Mouse (Mus musculus): Measurements from ENCODE around the gene Antxr1.
A peak's percentile ranks its signal among the peaks of the same experiment; 100 is the strongest.

The Antxr1 gene

GRCm38 (mm10) chr6:87248226-87248834, 87.3 kb downstream of the Antxr1 start:
- DNase-seq (ENCODE audit: low spot score): no peak

DNA sequence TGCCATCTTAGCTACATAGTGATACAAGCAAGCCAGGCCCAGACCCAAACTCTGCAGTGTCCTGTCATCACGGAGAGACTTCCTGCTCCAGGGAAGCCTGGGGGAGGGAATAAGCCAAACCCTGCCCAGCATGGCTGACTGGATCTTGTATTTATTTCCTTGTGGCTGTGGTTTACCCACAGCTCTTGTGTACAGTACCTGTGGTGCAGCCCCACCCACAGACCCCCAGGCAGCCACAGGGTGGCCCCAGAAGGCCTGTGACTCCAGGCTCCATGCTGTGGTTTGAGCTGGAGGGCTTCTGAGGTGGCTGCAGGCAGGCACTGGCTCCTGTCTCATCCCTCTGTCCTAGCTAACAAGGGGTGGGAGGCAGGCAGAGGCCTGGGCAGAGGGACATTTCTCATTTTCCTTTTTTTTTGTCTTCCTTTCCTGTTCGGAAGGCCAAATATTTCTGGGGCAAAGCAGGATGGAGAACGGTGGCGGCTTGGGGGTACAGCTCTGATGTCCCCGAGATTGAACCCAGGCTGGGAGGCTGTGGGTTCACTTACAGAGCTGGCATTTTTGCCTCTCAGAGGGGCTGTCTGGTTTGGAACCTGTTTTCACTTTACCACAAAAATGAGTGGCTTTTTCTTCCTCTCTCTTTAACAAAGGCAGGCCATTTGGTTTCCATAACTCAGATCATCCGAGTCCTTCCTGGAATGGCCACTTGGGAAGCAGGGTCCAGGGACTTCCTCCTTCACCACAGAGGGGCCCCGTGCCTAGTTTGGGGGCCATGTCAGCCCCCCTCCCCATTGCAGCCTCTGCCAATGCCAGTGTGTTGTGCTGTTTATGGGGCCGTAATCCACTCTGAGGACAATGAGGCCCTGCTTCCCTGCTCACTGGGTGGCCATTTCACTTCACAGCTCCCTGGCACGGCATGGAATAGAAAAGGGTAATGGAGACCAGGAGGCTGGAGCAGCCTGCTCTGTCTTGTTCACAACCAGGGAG, 91.2 kb downstream of the Antxr1 start:
- no peak for DNase-seq (ENCODE audit: low spot score)

GRCm38 (mm10) chr6:87237260-87237659, 98.4 kb downstream of the Antxr1 start:
- DNase-seq (ENCODE audit: low spot score): no peak

- no peak for DNase-seq (ENCODE audit: low spot score)
These were observed 99.6 kb downstream of the Antxr1 start for GRCm38 (mm10) chr6:87236061-87236460.

GRCm38 (mm10) chr6:87233111-87233510, 102.5 kb downstream of the Antxr1 start:
- DNase-seq (ENCODE audit: low spot score): no peak

- no peak for DNase-seq (ENCODE audit: low spot score)
These were observed 105.6 kb downstream of the Antxr1 start for GRCm38 (mm10) chr6:87230041-87230440.

DNA sequence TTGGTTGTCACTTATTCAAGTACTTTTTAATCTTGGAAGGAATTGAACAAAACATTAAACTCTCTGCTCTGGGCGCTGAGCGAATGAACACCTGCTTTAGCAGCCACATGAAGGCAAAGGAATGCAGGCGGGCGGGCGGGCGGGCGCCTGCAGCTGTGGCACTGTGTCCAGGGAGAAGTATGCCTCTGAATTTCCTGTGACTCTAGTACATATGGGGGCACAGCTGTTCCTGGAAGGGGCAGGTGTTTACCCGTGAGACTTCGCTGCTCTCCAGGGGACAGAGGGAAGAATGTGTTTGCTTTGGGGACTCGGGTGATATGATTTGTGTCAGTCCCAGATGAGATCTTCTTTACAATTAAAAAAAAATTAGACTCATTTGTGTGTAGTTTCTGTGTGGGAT, 107.7 kb downstream of the Antxr1 start:
- no peak for DNase-seq (ENCODE audit: low spot score)

GRCm38 (mm10) chr6:87226315-87226714, 109.3 kb downstream of the Antxr1 start:
- no peak for DNase-seq (ENCODE audit: low spot score)

GRCm38 (mm10) chr6:87225286-87225685, 110.3 kb downstream of the Antxr1 start:
- no peak for DNase-seq (ENCODE audit: low spot score)

- DNase-seq (ENCODE audit: low spot score): no peak
These were observed 112.6 kb downstream of the Antxr1 start for GRCm38 (mm10) chr6:87222854-87223631.

- DNase-seq (ENCODE audit: low spot score): no peak
These were observed 116.3 kb downstream of the Antxr1 start for GRCm38 (mm10) chr6:87219061-87219992.

- DNase-seq (ENCODE audit: low spot score): no peak
These were observed 119.5 kb downstream of the Antxr1 start for GRCm38 (mm10) chr6:87216114-87216591.

GRCm38 (mm10) chr6:87213262-87213661, 122.4 kb downstream of the Antxr1 start:
- DNase-seq (ENCODE audit: low spot score): no peak

GRCm38 (mm10) chr6:87211551-87211950, 124.1 kb downstream of the Antxr1 start:
- DNase-seq (ENCODE audit: low spot score): no peak

- peak; percentile 45 for DNase-seq (ENCODE audit: low spot score)
These were observed 128.1 kb downstream of the Antxr1 start for GRCm38 (mm10) chr6:87207373-87207982.

- no peak for DNase-seq (ENCODE audit: low spot score)
These were observed 128.8 kb downstream of the Antxr1 start for GRCm38 (mm10) chr6:87206790-87207189.

DNA sequence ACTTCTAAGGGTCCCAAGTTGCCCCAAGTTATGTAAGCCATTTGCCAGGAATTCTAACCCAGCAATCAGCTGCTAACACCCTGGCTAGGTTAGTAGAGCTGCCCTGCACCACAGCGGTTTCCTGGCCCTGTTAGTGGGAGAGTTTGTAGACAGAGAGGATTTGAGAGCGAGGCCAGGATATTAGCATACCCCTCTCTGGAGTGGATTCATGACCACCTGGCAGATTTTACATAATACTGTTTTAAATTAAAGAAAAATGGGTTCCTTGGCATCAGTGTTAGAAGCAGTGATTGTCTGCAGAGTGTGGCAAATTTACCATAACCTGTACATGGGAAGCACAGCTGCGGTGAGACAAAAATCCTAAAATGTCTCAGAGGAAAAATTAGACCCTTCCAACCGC, 132.2 kb downstream of the Antxr1 start:
- no peak for DNase-seq (ENCODE audit: low spot score)

DNA sequence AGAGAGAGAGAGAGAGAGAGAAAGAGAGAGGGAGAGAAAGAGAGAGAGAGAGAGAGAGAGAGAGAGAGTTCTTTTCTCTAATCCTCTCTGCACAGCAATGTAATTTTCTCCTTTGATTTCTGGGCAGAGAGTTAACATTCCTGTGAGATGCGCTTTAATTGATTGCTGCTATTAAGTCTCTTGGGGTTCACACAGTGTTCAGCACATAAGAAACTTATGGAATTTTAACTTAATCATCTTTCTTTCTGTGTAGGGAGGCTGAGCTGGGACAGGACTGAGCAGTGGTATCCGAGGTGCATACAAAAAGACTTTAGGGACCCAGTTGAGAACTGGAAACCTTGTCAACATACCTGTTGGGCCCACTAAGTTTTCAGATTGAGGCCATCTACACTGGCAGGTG, 132.6 kb downstream of the Antxr1 start:
- no peak for DNase-seq (ENCODE audit: low spot score)

DNA sequence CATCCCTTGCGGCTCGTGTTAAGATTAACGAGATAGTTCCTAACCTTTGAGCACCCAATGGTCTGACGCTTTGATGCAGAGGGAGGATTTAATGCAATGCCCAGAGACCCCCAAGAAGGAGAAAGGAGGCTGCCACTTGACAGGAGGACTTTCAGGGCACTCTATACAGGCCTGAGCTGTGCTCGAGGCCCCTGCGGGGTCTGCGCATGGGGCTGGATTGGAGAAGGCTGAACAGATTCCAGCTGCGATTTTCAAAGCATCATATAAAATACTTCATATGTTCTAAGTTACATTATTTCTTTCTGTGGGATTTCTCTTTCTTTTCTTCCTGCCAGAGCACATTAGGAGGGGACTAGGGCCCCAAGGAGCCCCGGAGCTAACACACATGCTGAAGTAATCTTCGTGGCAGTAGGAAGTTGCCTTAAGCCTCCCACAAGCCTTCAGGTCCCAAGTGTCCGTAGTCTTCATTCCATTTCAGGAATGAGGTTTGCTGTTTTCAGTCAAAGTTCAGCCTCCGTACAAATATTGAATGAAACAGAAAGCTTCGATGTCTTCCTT, 133.5 kb downstream of the Antxr1 start:
- no peak for DNase-seq (ENCODE audit: low spot score)

DNA sequence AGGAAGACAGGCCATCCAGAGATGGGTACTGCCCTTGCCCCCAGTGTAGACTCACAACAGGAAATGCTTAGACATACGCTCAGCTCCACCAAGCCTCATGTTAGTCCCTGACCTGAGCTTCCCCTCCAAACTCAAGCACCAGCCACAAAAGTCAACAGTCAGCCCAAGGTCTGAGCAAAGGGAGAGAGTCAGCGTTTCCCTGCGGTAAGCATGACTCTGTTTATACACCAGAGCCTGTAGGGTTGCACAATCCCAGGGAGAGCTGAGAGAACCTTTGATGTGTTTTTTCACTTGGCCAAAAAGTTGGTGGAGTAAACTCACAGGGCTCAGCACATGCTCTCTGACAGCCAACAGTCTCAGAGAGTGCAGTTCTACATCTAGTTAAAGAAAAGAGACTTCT, 145.9 kb downstream of the Antxr1 start:
- no peak for DNase-seq (ENCODE audit: low spot score)

Measured in ovary, postnatal 10 days (tissue).